Mouse (Mus musculus): ENCODE results near the gene Tab1.

DNA sequence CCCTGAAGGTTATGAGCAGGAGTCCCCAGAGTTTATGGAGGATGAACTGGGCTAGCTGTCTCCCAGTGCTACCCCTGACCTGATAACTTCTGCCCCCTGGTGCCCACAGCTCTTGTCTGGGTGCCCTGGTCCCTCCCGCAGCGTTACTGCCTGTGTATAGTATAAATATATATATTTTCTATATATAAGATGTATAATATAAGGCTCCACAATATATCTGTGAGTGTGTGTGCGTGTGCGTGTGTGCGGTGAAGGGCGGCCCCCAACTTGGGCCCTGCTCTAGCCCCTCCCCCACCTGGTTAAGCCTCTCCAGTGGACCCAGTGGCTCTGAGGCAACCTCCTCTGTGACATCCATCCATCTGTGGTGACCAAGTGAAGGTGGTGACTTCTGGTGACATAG lies 13.9 kb upstream of the Tab1 start:
- TF ChIP-seq CTCF (IDR thresholded peaks at IDR 0.05; ENCODE audit: borderline replicate concordance, control insufficient read depth, extremely low read depth, insufficient read depth, low read length, poor library complexity) (no peak), POLR2A (IDR thresholded peaks at IDR 0.05; ENCODE audit: control insufficient read depth, extremely low read depth, insufficient read depth, low read length, poor library complexity) (no peak)

All from thymus, adult 2 months (tissue).